Mouse (Mus musculus) MEL (cell line): ENCODE measurements around the gene Abhd17a. TPM values are rescaled to one million over a fixed set of nuclear protein-coding genes. Genes with fewer than 3 reads are reported as not detected.

Source experiments
- DNase-seq: peaks from one replicate; pipeline ENCODE4 v3.0.0; 2011; ENCODE audit warnings: low read depth, low spot score
- H3K27ac ChIP-seq: 2 replicates; pipeline ENCODE4 v1.5.1; 2012; ENCODE audit warnings: low read depth, mild to moderate bottlenecking, control low read depth, low read length, moderate library complexity; ENCODE audit not compliant: control insufficient read depth
- H3K27me3 ChIP-seq, 2 experiments: fragments of 150-350 bp in 1 of 2; sonication (generic) in 1 of 2; 2 replicates each; pipeline ENCODE4 v1.6.1; 2012; ENCODE audit warnings: low read length in 2 of 2, mild to moderate bottlenecking in 2 of 2, improper control_type of control experiment in 1 of 2, moderate library complexity in 1 of 2; ENCODE audit not compliant: insufficient read depth in 2 of 2, control insufficient read depth in 1 of 2
- H3K36me3 ChIP-seq, 2 experiments: 2 replicates each; pipeline ENCODE4 v1.6.1; 2012 to 2014; ENCODE audit warnings: low read length in 2 of 2, improper control_type of control experiment in 1 of 2, inconsistent platforms in 1 of 2, mild to moderate bottlenecking in 1 of 2; ENCODE audit not compliant: insufficient read depth in 2 of 2, control insufficient read depth in 1 of 2
- H3K4me1 ChIP-seq, 2 experiments: fragments of 150-350 bp in 1 of 2; sonication (generic) in 1 of 2; 2 replicates each; pipeline ENCODE4 v1.6.1; 2012; ENCODE audit warnings: low read length in 2 of 2, improper control_type of control experiment in 1 of 2, mild to moderate bottlenecking in 1 of 2; ENCODE audit not compliant: insufficient read depth in 2 of 2, control insufficient read depth in 1 of 2
- H3K4me3 ChIP-seq, 2 experiments: fragments of 150-350 bp in 1 of 2; sonication (generic) in 1 of 2; 2 replicates each; pipeline ENCODE4 v1.5.1; 2012; ENCODE audit warnings: low read depth in 2 of 2, low read length in 2 of 2, mild to moderate bottlenecking in 2 of 2, moderate library complexity in 2 of 2, control low read depth in 1 of 2, improper control_type of control experiment in 1 of 2; ENCODE audit not compliant: control insufficient read depth in 1 of 2, insufficient read depth in 1 of 2
- H3K79me2 ChIP-seq: 2 replicates; pipeline ENCODE4 v1.6.1; 2012; ENCODE audit warnings: mild to moderate bottlenecking, low read length, moderate library complexity; ENCODE audit not compliant: control insufficient read depth, poor library complexity, insufficient read depth
- H3K9ac ChIP-seq: 2 replicates; pipeline ENCODE4 v1.6.1; 2012; ENCODE audit warnings: low read depth, mild to moderate bottlenecking, control low read depth, low read length, moderate library complexity; ENCODE audit not compliant: control insufficient read depth, poor library complexity, severe bottlenecking
- H3K9me3 ChIP-seq: fragments of 150-350 bp; sonication (generic); replicated peaks from 2 replicates; pipeline ENCODE4 v1.6.1; 2012; ENCODE audit warnings: mild to moderate bottlenecking, low read length, improper control_type of control experiment, moderate library complexity; ENCODE audit not compliant: insufficient read depth
- CTCF ChIP-seq, 3 experiments: IDR thresholded peaks in 2 of 3; conservative IDR thresholded peaks in 1 of 3; 2 replicates each; pipeline ENCODE4 v1.5.1; 2011 to 2012; ENCODE audit warnings: low read length in 3 of 3, low read depth in 2 of 3, mild to moderate bottlenecking in 2 of 3, improper control_type of control experiment in 1 of 3, inconsistent platforms in 1 of 3, mixed read lengths in 1 of 3, moderate library complexity in 1 of 3; ENCODE audit not compliant: control insufficient read depth in 1 of 3, insufficient read depth in 1 of 3, poor library complexity in 1 of 3, severe bottlenecking in 1 of 3
- E2F4 ChIP-seq: IDR thresholded peaks from 2 replicates; pipeline ENCODE4 v1.6.1; 2011; ENCODE audit warnings: low read depth, low read length, improper control_type of control experiment, borderline replicate concordance
- ELF1 ChIP-seq: IDR thresholded peaks from 2 replicates; pipeline ENCODE4 v1.6.1; 2014; ENCODE audit warnings: low read depth, mild to moderate bottlenecking, inconsistent platforms, low read length, improper control_type of control experiment, moderate library complexity
- GABPA ChIP-seq: IDR thresholded peaks from 2 replicates; pipeline ENCODE4 v1.6.1; 2012; ENCODE audit warnings: low read depth, mild to moderate bottlenecking, inconsistent platforms, low read length, improper control_type of control experiment, moderate library complexity
- HCFC1 ChIP-seq: IDR thresholded peaks from 2 replicates; pipeline ENCODE4 v1.6.1; 2012; ENCODE audit warnings: low read depth, mild to moderate bottlenecking, inconsistent platforms, low read length, improper control_type of control experiment, moderate library complexity
- MAFK ChIP-seq: IDR thresholded peaks from 2 replicates; pipeline ENCODE4 v1.6.1; 2011; ENCODE audit warnings: low read depth, mild to moderate bottlenecking, low read length, improper control_type of control experiment, borderline replicate concordance
- MAX ChIP-seq: IDR thresholded peaks from 2 replicates; pipeline ENCODE4 v1.6.1; 2011; ENCODE audit warnings: low read length, improper control_type of control experiment
- MEF2A ChIP-seq: IDR thresholded peaks from 2 replicates; pipeline ENCODE4 v1.6.1; 2014; ENCODE audit warnings: low read depth, mild to moderate bottlenecking, inconsistent platforms, low read length, improper control_type of control experiment; ENCODE audit not compliant: poor library complexity, insufficient replicate concordance, severe bottlenecking; ENCODE audit errors: extremely low read depth
- MYB ChIP-seq: IDR thresholded peaks from 2 replicates; pipeline ENCODE4 v1.6.1; 2011; ENCODE audit warnings: mild to moderate bottlenecking, low read depth, low read length, improper control_type of control experiment
- MYC ChIP-seq: IDR thresholded peaks from 2 replicates; pipeline ENCODE4 v1.6.1; 2011; ENCODE audit warnings: low read depth, mild to moderate bottlenecking, low read length, improper control_type of control experiment, moderate library complexity
- NELFE ChIP-seq: IDR thresholded peaks from 2 replicates; pipeline ENCODE4 v1.6.1; 2011; ENCODE audit warnings: low read depth, low read length, improper control_type of control experiment
- NRF1 ChIP-seq: IDR thresholded peaks from 2 replicates; pipeline ENCODE4 v1.6.1; 2014; ENCODE audit warnings: low read depth, mild to moderate bottlenecking, inconsistent platforms, low read length, improper control_type of control experiment, moderate library complexity; ENCODE audit not compliant: poor library complexity, insufficient read depth, severe bottlenecking
- POLR2AphosphoS2 ChIP-seq: IDR thresholded peaks from 2 replicates; pipeline ENCODE4 v1.6.1; 2011; ENCODE audit warnings: low read length, improper control_type of control experiment
- RAD21 ChIP-seq: IDR thresholded peaks from 2 replicates; pipeline ENCODE4 v1.6.1; 2011; ENCODE audit warnings: mild to moderate bottlenecking, low read depth, low read length, improper control_type of control experiment
- SIN3A ChIP-seq: IDR thresholded peaks from 2 replicates; pipeline ENCODE4 v1.6.1; 2012; ENCODE audit warnings: low read length, improper control_type of control experiment, inconsistent platforms
- TAL1 ChIP-seq: IDR thresholded peaks from 2 replicates; pipeline ENCODE4 v1.6.1; 2012; ENCODE audit warnings: mild to moderate bottlenecking, inconsistent platforms, low read length, moderate library complexity, mixed read lengths
- TBP ChIP-seq: IDR thresholded peaks from 2 replicates; pipeline ENCODE4 v1.8.0; 2011; ENCODE audit warnings: low read depth, low read length, improper control_type of control experiment
- TCF12 ChIP-seq: IDR thresholded peaks from 2 replicates; pipeline ENCODE4 v1.6.1; 2014; ENCODE audit warnings: low read depth, mild to moderate bottlenecking, inconsistent platforms, low read length, improper control_type of control experiment, moderate library complexity
- UBTF ChIP-seq: IDR thresholded peaks from 2 replicates; pipeline ENCODE4 v1.6.1; 2012; ENCODE audit warnings: low read depth, mild to moderate bottlenecking, inconsistent platforms, low read length, improper control_type of control experiment, moderate library complexity, borderline replicate concordance; ENCODE audit not compliant: insufficient read depth
- ZKSCAN1 ChIP-seq: IDR thresholded peaks from 2 replicates; pipeline ENCODE4 v1.6.1; 2012; ENCODE audit warnings: low read depth, mild to moderate bottlenecking, inconsistent platforms, low read length, improper control_type of control experiment, moderate library complexity
- polyA plus RNA-seq, 2 experiments: library from polyadenylated mRNA; stranded (reverse) in 1 of 2; unstranded in 1 of 2; fragments of >175 nt in 1 of 2; fragments of >200 nt in 1 of 2; gene quantifications; 2 replicates each; pipeline versions ENCODE4 v1.2.1 to v1.2.4; 2012; ENCODE audit warnings: low replicate concordance in 2 of 2, low read depth in 1 of 2; ENCODE audit not compliant: insufficient read length in 2 of 2, insufficient read depth in 1 of 2, missing spikeins in 1 of 2
- total RNA-seq: library from RNA; depleted of rRNA; stranded (reverse); fragments of 300-350 nt; gene quantifications from 2 replicates; pipeline ENCODE4 v1.2.3, GENCODE M21; 2012

Abhd17a gene
- total and polyA plus RNA-seq, 3 experiments: 96.2 to 136 (median 98.5) TPM

DNA sequence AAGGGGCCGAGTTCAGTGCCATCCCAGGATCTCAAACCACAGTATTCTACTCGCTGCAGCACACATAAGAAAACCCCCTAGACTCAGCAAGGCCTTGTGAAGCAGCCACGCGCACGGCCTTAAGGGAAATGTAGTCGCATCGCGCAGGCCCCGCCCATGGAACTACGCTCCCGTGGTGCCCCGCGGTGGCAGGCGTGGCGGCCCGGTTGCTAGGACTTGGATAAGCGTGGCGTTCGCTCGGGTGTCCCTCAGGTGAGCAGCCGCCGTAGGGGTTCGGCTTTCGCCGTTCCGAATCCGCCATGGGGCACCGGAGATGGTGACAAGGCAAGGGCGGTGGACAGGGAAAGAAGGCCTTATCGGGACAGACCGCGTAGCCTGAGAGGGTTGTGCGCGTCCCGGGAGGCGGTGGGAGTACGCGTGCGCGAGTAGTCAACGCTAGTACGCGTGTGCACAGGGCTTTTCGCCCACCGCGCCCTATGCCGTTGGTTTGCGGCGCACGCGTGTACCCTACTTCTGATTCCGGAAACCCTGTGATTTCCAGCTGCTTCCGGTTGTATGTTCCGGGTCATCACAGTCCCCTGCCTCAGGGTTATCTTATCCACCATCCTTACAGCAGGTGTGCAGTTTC, 12.7 kb upstream of the Abhd17a start, which contains the start of the genes Scamp4 and Adat3 (continued):
- TF ChIP-seq MYB (peak; percentile 72), CTCF (IDR thresholded peaks at IDR 0.05 in 2 of 3, conservative IDR thresholded peaks at IDR 0.05 in 1 of 3; ENCODE audit: control insufficient read depth in 1 of 3, insufficient read depth in 1 of 3, low read depth in 2 of 3, low read length in 3 of 3, poor library complexity in 1 of 3, severe bottlenecking in 1 of 3) (no peak), MAX (peak; percentile 80), HCFC1 (peak; percentile 91), SIN3A (peak; percentile 95), RAD21 (no peak), E2F4 (no peak), ZKSCAN1 (no peak), POLR2AphosphoS2 (peak; percentile 94), MYC (peak; percentile 92), TCF12 (peak; percentile 81), TAL1 (peak; percentile 63), GABPA (no peak), ELF1 (peak; percentile 91), NRF1 (peak; percentile 86)

- Histone ChIP-seq H3K9me3 (no peaks in the 10 kb centered on the region), H3K9ac (no peak overlapping the region), H3K27ac (no peak overlapping the region), H3K4me3 (no peak overlapping the region), H3K4me1 (peaks cover 0 to 6% of the 10 kb centered on the region in 2 experiments; a peak in 2 of 4 replicates), H3K79me2 (no peaks in the 10 kb centered on the region), H3K36me3 (no peaks in the 10 kb centered on the region), H3K27me3 (no peaks in the 10 kb centered on the region)
- DNase-seq: no peak
- TF ChIP-seq MAFK (no peak), UBTF (no peak), TBP (no peak), MEF2A (no peak), SIN3A (no peak), NELFE (no peak)
Measured at GRCm38 (mm10) chr10:80596318-80596717, 6.2 kb upstream of the Abhd17a start.
